24 mouse cellular contexts compared by ENCODE assay signal in the genomic region with DNA sequence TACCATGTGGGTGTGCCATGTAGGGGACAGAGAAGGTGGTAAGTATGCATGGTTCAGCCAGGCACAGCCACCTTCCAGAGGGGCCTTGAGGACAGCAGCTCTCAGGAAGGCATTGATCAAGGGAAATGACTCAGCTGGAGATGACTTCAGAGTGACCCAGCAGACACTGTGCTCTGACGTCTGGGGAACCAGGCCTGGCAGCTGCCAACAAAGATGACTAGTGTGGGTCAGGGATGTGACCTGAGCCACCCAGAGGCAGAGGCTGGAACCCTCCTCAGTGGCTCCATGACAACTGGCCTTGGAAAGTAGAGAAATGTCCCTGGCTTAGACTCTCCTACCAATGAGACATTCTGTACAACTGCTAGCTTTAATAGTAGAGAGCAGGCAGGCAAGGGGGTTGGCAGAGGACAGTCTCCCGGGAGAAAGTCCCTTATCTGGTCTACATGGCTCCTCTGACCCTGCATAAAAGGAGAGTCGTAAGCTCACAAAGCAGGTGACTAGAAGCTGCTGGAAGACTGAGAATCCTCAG.
DNase-seq lines count a peak whose midpoint lies in the region; ATAC-seq and TF ChIP-seq lines count a peak whose summit lies in the region.
"Had no signal": no experiment of that assay in that cellular context is flagged by ENCODE, and none has a peak within 500 bp of the region (broad histone marks: within the 10 kb centered on the region; RNA-seq: fewer than 3 reads in every experiment).

No protein-coding gene starts in this region.

- no peak for TF ChIP-seq POLR2A in thymus, adult 2 months (IDR thresholded peaks at IDR 0.05; ENCODE audit: control insufficient read depth, extremely low read depth, insufficient read depth, low read length, poor library complexity)

- TF ChIP-seq CTCF in midbrain, postnatal 0 days (IDR thresholded peaks at IDR 0.05) = no peak
- no peak for TF ChIP-seq CTCF in thymus, adult 2 months (IDR thresholded peaks at IDR 0.05; ENCODE audit: borderline replicate concordance, control insufficient read depth, extremely low read depth, insufficient read depth, low read length, poor library complexity)

- H3K9ac ChIP-seq in midbrain, postnatal 0 days (replicated peaks; ENCODE audit: low read length, poor library complexity, severe bottlenecking) = no peak overlapping the region
- H3K9ac ChIP-seq: heart, embryonic 15.5 days; hindbrain, embryonic 13.5 days had no signal

- 0 out of 2 replicates have a peak overlapping the region, but pooled peaks have one; percentile 38 for H3K27ac ChIP-seq in midbrain, embryonic 10.5 days (replicated peaks)
- no peak overlapping the region for H3K27ac ChIP-seq in midbrain, postnatal 0 days (ENCODE audit: low read depth, low read length)
- H3K27ac ChIP-seq in thymus, adult 2 months (ENCODE audit: control insufficient read depth, insufficient read depth, low read length) = no peak overlapping the region
- H3K27ac ChIP-seq: embryonic facial prominence, embryonic 10.5 days; heart, embryonic 15.5 days; hindbrain, embryonic 13.5 days; hindbrain, postnatal 0 days had no signal

- H3K4me2 ChIP-seq in midbrain, postnatal 0 days (ENCODE audit: low read depth, low read length, poor library complexity, severe bottlenecking) = no peak overlapping the region
- H3K4me2 ChIP-seq: heart, embryonic 11.5 days; heart, embryonic 15.5 days; hindbrain, embryonic 13.5 days had no signal

- no peak for DNase-seq in midbrain, embryonic 10.5 days (ENCODE audit: low spot score)
- no peak for DNase-seq in midbrain, postnatal 0 days (ENCODE audit: low spot score)
- peak; percentile 94 for DNase-seq in adrenal gland, adult (ENCODE audit: inconsistent age in 2 of 2, low spot score in 1 of 2)
- peak; percentile 77 for DNase-seq in adrenal gland, postnatal 10 days
- DNase-seq in brain, adult 2 months (ENCODE audit: low read depth, low spot score) = peak; percentile 27
- DNase-seq in urinary bladder, adult 18-20 months (ENCODE audit: low spot score in 2 of 2) = no peak
- no peak for DNase-seq in kidney, postnatal 36 days
- DNase-seq in thymus, adult 2 months = no peak
- DNase-seq: B cell, adult 2 months; cerebellum, adult 2 months; cerebellum, postnatal 10 days; gastrocnemius, postnatal 36 days; heart, adult 18-20 months; heart, postnatal 14 days had no signal

- H3K27me3 ChIP-seq in midbrain, embryonic 10.5 days (ENCODE audit: low read depth, poor library complexity, severe bottlenecking) = peaks cover 10% of the 10 kb centered on the region; the same call in 1 of the 2 replicates
- H3K27me3 ChIP-seq in midbrain, postnatal 0 days (ENCODE audit: insufficient read depth, low read length) = no peaks in the 10 kb centered on the region
- no peaks in the 10 kb centered on the region for H3K27me3 ChIP-seq in thymus, adult 2 months (ENCODE audit: control insufficient read depth, insufficient read depth, low read length)
- H3K27me3 ChIP-seq: heart, embryonic 15.5 days; hindbrain, embryonic 13.5 days; Patski had no signal

- 0 out of 2 replicates have a peak, but pooled peaks cover 5% of the 10 kb centered on the region for H3K9me3 ChIP-seq in midbrain, embryonic 10.5 days (replicated peaks)
- H3K9me3 ChIP-seq in midbrain, postnatal 0 days (ENCODE audit: low read length) = no peaks in the 10 kb centered on the region
- H3K9me3 ChIP-seq: embryonic facial prominence, embryonic 10.5 days; heart, embryonic 15.5 days; hindbrain, embryonic 13.5 days had no signal

- no peaks in the 10 kb centered on the region for H3K36me3 ChIP-seq in midbrain, embryonic 10.5 days
- H3K36me3 ChIP-seq in midbrain, postnatal 0 days (ENCODE audit: insufficient read depth, low read length) = no peaks in the 10 kb centered on the region
- no peaks in the 10 kb centered on the region for H3K36me3 ChIP-seq in thymus, adult 2 months (ENCODE audit: control insufficient read depth, insufficient read depth, low read length)
- H3K36me3 ChIP-seq: embryonic facial prominence, embryonic 10.5 days; G1E; heart, embryonic 15.5 days; hindbrain, embryonic 13.5 days had no signal

- H3K4me3 ChIP-seq in midbrain, embryonic 10.5 days = no peak overlapping the region
- H3K4me3 ChIP-seq in midbrain, postnatal 0 days (ENCODE audit: low read depth, low read length) = no peak overlapping the region
- no peak overlapping the region for H3K4me3 ChIP-seq in thymus, adult 2 months (ENCODE audit: control insufficient read depth, insufficient read depth, low read length)
- H3K4me3 ChIP-seq: embryonic facial prominence, embryonic 10.5 days; heart, embryonic 15.5 days; hindbrain, embryonic 13.5 days had no signal

- peaks cover 29% of the 10 kb centered on the region for H3K4me1 ChIP-seq in midbrain, embryonic 10.5 days
- H3K4me1 ChIP-seq in midbrain, postnatal 0 days (ENCODE audit: insufficient read depth, low read length) = peaks cover 10% of the 10 kb centered on the region
- 0 out of 2 replicates have a peak, but pooled peaks cover 2% of the 10 kb centered on the region for H3K4me1 ChIP-seq in thymus, adult 2 months (replicated peaks; ENCODE audit: control insufficient read depth, insufficient read depth, low read length)

- ATAC-seq in midbrain, postnatal 0 days (ENCODE audit: low FRiP score) = no peak
- ATAC-seq: activated CD4-positive, CD25-positive, alpha-beta regulatory T cell, adult 4 months; CD4-positive, CD25-positive, alpha-beta regulatory T cell, adult 4 months; forebrain, embryonic 14.5 days; hindbrain, postnatal 0 days; Patski had no signal

- WGBS in midbrain, embryonic 10.5 days = 60% methylated on average over 3 of the region's 3 CpGs
- 61% methylated on average over 3 of the region's 3 CpGs for WGBS in midbrain, postnatal 0 days
- WGBS in thymus, adult 2 months = 87% methylated on average over 3 of the region's 3 CpGs

Comparison
In these comparisons a context has a peak if more than half of its experiments do, and no peak if none do; other contexts are left out.
1. DNase-seq: peak in adrenal gland, adult (2 of 2), adrenal gland, postnatal 10 days (single experiment) and brain, adult 2 months (single experiment); none in midbrain, embryonic 10.5 days (single experiment), midbrain, postnatal 0 days (single experiment), urinary bladder, adult 18-20 months (0 of 2), kidney, postnatal 36 days (0 of 2) and thymus, adult 2 months (single experiment).